Mouse (Mus musculus) forebrain, postnatal 0 days (tissue): ENCODE data around the gene Tmem220. TPM values are rescaled to one million over a fixed set of nuclear protein-coding genes. Genes with fewer than 3 reads are reported as not detected.

Experiments
- ATAC-seq: fragments of 200-750 bp; cut with Nextera tagmentation; 2 replicates; pipeline ENCODE4 v1.8.0; 2017; ENCODE audit warnings: mild to moderate bottlenecking, moderate library complexity
- DNase-seq: peaks from one replicate; pipeline ENCODE4 v3.0.0-alpha.2; 2015
- H3K27ac ChIP-seq: fragments of 300-500 bp; sonication (generic); 2 replicates; pipeline ENCODE4 v1.5.1; 2014; ENCODE audit warnings: low read depth, mild to moderate bottlenecking, antibody characterized with exemption, low read length, moderate library complexity, mixed read lengths
- H3K27me3 ChIP-seq: fragments of 300-500 bp; sonication (generic); 2 replicates; pipeline ENCODE4 v1.6.1; 2014; ENCODE audit warnings: mild to moderate bottlenecking, low read length, mixed read lengths; ENCODE audit not compliant: insufficient read depth
- H3K36me3 ChIP-seq: fragments of 300-500 bp; sonication (generic); 2 replicates; pipeline ENCODE4 v1.6.1; 2014; ENCODE audit warnings: mild to moderate bottlenecking, moderate library complexity; ENCODE audit not compliant: insufficient read depth
- H3K4me1 ChIP-seq: fragments of 300-500 bp; sonication (generic); 2 replicates; pipeline ENCODE4 v1.6.1; 2014; ENCODE audit warnings: antibody characterized with exemption; ENCODE audit not compliant: insufficient read depth
- H3K4me2 ChIP-seq: fragments of 300-500 bp; sonication (generic); 2 replicates; pipeline ENCODE4 v1.6.1; 2014; ENCODE audit warnings: low read depth, mild to moderate bottlenecking, moderate library complexity
- H3K4me3 ChIP-seq: fragments of 300-500 bp; sonication (generic); 2 replicates; pipeline ENCODE4 v1.5.1; 2014; ENCODE audit warnings: low read depth, low read length, mixed read lengths
- H3K9ac ChIP-seq: fragments of 300-500 bp; sonication (generic); 2 replicates; pipeline ENCODE4 v1.6.1; 2014; ENCODE audit warnings: mild to moderate bottlenecking
- H3K9me3 ChIP-seq: fragments of 300-500 bp; sonication (generic); 2 replicates; pipeline ENCODE4 v1.6.1; 2016; ENCODE audit warnings: low read length
- CTCF ChIP-seq: sonication (generic); IDR thresholded peaks from 2 replicates; pipeline ENCODE4 v1.5.1; 2016; ENCODE audit warnings: antibody characterized with exemption, control low read depth, low read depth
- WGBS: fragments of 180-500 bp; shearing (Covaris S2); extraction: QIAGEN DNeasy Blood & Tissue Kit; methylation state at CpG from one replicate; pipeline ENCODE4 v1.1.7; 2014; 5-methylcytosine and 5-hydroxymethylcytosine counted together
- polyA plus RNA-seq: library from polyadenylated mRNA; unstranded; fragments of >200 nt; fragmentation: Nextera tagmentation; extraction: Ambion mirVana; gene quantifications from 2 replicates; pipeline ENCODE4 v1.2.1, GENCODE M21; 2015
- total RNA-seq: library from RNA; depleted of rRNA; stranded (reverse); fragments of >200 nt; gene quantifications from 2 replicates; pipeline ENCODE4 v1.2.3, GENCODE M21; 2014

Tmem220 gene
- total and polyA plus RNA-seq, 2 experiments from 2014 or later, result 0.77 TPM; not detected in 1

DNA sequence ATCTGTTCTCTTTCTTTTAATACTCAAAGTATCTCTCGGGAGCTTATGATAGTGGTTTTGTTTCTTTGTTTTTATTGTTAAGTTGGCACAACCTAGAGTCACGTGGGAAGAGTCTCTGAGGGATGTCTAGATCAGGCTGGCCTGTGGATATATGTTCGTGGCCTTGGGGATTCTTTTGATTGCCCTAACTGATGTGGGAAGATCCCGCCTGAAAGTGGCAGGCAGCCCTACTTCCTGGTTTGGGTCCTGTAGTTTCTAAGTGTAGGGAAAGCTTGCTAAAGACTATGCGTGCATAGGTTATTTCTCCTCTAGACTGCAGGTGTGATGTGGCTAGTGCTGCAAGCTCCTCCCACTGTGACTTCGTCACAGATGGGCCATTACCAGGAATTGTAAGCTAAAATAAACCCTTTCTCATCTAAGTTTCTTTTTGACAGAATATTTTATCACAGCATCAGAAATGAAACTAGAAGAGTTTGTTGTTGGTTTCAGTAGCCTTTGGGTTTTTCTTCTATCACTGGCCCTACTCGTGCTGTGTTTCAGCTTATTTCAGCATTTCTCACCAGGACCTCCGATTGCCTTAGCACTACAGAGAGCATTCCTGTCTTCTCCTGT, 29.9 kb downstream of the Tmem220 start:
- ATAC-seq (no peak), DNase-seq (no peak)
- Histone ChIP-seq H3K27me3 (no peaks in the 10 kb centered on the region), H3K9me3 (no peaks in the 10 kb centered on the region), H3K36me3 (peaks cover 36% of the 10 kb centered on the region), H3K4me3 (no peak overlapping the region), H3K4me1 (peaks cover 8% of the 10 kb centered on the region), H3K27ac (no peak overlapping the region), H3K9ac (no peak overlapping the region), H3K4me2 (no peak overlapping the region)
- WGBS, result 90% methylated on average over 8 of the region's 8 CpGs
- no peak for TF ChIP-seq CTCF

DNA sequence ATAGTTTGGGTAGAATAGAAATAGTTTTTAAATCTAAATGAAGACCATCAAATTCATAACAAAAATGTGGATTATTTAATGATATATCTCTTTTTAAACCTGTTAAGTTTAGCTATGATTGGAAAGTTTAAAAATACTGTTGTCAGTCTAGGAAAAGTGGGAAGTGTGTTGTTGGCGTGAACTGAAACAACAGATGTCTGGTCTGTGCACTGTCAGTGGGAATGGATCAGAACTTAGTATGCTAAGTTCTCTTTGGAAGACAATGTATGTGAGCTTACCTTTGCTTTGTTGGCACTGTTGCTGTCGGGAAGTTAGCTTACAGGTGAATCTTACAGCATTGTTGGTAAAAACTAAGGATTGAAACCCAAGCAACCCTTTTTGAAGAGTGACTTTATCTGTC, 36.4 kb downstream of the Tmem220 start:
- peaks cover 65% of the 10 kb centered on the region for H3K36me3 ChIP-seq
- 92% methylated on average over 2 of the region's 2 CpGs for WGBS
- H3K4me3 ChIP-seq, result no peak overlapping the region
- no peaks in the 10 kb centered on the region for H3K27me3 ChIP-seq
- no peak for ATAC-seq
- no peak overlapping the region for H3K4me2 ChIP-seq
- H3K27ac ChIP-seq, result no peak overlapping the region
- no peak for TF ChIP-seq CTCF
- H3K9me3 ChIP-seq, result no peaks in the 10 kb centered on the region
- no peak for DNase-seq
- H3K4me1 ChIP-seq, result no peaks in the 10 kb centered on the region
- H3K9ac ChIP-seq, result no peak overlapping the region

GRCm38 (mm10) chr11:67062726-67063125, 37.8 kb downstream of the Tmem220 start:
- Histone ChIP-seq H3K9ac (no peak overlapping the region), H3K27me3 (no peaks in the 10 kb centered on the region), H3K9me3 (no peaks in the 10 kb centered on the region), H3K4me3 (no peak overlapping the region), H3K36me3 (peaks cover 52% of the 10 kb centered on the region), H3K27ac (no peak overlapping the region), H3K4me2 (no peak overlapping the region), H3K4me1 (no peaks in the 10 kb centered on the region)
- DNase-seq, result no peak
- WGBS, result 87% methylated on average over 3 of the region's 3 CpGs
- no peak for ATAC-seq
- no peak for TF ChIP-seq CTCF

- no peak overlapping the region for H3K27ac ChIP-seq
- peaks cover 24% of the 10 kb centered on the region for H3K36me3 ChIP-seq
- ATAC-seq (no peak), DNase-seq (no peak)
- H3K4me3 ChIP-seq, result no peak overlapping the region
- WGBS, result 96% methylated on average over 3 of the region's 3 CpGs
- TF ChIP-seq CTCF, result no peak
- H3K9ac ChIP-seq, result no peak overlapping the region
- no peaks in the 10 kb centered on the region for H3K4me1 ChIP-seq
- no peak overlapping the region for H3K4me2 ChIP-seq
- no peaks in the 10 kb centered on the region for H3K9me3 ChIP-seq
- no peaks in the 10 kb centered on the region for H3K27me3 ChIP-seq
Measured at GRCm38 (mm10) chr11:67067741-67068140, 42.8 kb downstream of the Tmem220 start.

DNA sequence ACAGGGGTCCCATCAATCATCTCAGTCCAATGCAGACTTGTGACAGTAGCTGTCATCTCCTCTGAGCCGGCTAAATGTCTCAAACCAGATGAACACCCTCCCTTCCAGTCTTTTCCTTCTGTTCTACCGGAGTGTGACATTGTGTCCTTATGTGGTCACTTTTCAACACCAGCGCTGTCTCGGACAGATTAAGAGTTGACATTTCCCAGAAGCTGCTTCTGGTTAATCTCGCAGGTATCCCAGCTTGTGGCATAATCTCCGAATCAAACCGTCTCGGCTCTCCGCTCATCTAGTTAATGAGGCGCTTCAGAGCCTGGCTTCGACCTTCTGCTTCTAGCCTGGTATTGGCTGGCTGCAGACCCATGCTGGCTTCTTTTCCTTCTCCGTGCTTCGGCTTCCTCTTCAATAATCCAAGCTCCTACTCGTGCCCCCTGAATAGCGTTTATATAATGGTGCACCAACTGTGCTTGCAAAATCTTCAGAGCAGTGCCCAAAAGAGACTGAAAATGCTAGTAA, 47.7 kb downstream of the Tmem220 start:
- DNase-seq (no peak), ATAC-seq (no peak; the same call in 1 of the 2 replicates)
- no peak for TF ChIP-seq CTCF
- H3K9me3 ChIP-seq, result no peaks in the 10 kb centered on the region
- H3K27me3 ChIP-seq, result no peaks in the 10 kb centered on the region
- no peak overlapping the region for H3K4me3 ChIP-seq
- no peak overlapping the region for H3K9ac ChIP-seq
- H3K27ac ChIP-seq, result no peak overlapping the region
- H3K4me2 ChIP-seq, result no peak overlapping the region
- H3K4me1 ChIP-seq, result no peaks in the 10 kb centered on the region
- no peaks in the 10 kb centered on the region for H3K36me3 ChIP-seq
- WGBS, result 67% methylated on average over 15 of the region's 15 CpGs

GRCm38 (mm10) chr11:67075036-67075435, 50.1 kb downstream of the Tmem220 start:
- Histone ChIP-seq H3K9ac (no peak overlapping the region), H3K27me3 (no peaks in the 10 kb centered on the region), H3K36me3 (no peaks in the 10 kb centered on the region), H3K4me2 (no peak overlapping the region), H3K27ac (no peak overlapping the region), H3K4me1 (no peaks in the 10 kb centered on the region), H3K4me3 (no peak overlapping the region), H3K9me3 (no peaks in the 10 kb centered on the region)
- 29% methylated on average over 3 of the region's 3 CpGs for WGBS
- ATAC-seq (no peak), DNase-seq (no peak)
- TF ChIP-seq CTCF, result no peak

DNA sequence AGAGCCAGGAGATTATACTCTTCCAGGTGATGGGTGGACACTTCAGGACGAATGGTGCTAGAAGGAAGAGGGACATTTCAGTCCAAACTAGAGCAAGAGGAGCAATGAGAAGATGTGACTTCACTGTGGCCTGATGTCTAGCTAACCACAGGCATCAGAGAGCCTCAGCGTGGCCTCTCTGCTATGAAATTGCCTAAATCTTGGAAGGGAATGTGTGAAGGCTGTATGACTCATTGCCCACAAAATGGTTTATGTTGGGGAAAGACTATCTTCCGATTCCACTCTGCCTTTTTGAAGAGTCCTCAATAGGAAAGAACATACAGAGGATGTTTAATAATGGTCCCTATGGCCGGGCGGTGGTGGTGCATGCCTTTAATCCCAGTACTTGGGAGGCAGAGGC, 51.8 kb downstream of the Tmem220 start:
- Histone ChIP-seq H3K9me3 (no peaks in the 10 kb centered on the region), H3K36me3 (no peaks in the 10 kb centered on the region), H3K27ac (no peak overlapping the region), H3K4me3 (no peak overlapping the region), H3K27me3 (peaks cover 3% of the 10 kb centered on the region; the same call in 1 of the 2 replicates), H3K4me1 (no peaks in the 10 kb centered on the region), H3K9ac (no peak overlapping the region), H3K4me2 (no peak overlapping the region)
- WGBS, result 94% methylated on average over 5 of the region's 5 CpGs
- DNase-seq, result no peak
- no peak for TF ChIP-seq CTCF
- ATAC-seq, result no peak
